In the genomic region with DNA sequence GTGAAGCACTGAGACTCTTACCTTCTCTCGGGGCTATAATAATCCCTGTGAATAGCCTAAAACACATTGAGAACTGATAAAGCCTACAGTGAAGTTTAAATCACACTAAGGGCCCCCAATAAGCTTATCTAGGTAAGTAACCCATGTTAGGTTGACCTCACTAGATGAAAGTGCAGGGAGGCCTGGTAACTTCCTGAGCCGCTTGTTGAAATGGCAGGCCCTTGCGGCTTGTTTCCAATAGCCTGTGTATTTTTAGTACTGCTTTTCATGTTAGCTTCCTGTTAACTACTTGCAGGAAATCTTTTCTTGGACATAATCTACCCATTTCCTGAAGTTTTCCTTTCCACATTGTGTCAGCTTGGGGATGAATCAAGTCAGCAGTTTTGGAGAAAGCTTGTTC, we compare ENCODE assay signal across 9 mouse cellular contexts.
DNase-seq lines count a peak whose midpoint lies in the region; ATAC-seq and TF ChIP-seq lines count a peak whose summit lies in the region.
"Had no signal": no experiment of that assay in that cellular context is flagged by ENCODE, and none has a peak within 500 bp of the region (broad histone marks: within the 10 kb centered on the region; RNA-seq: fewer than 3 reads in every experiment).

No protein-coding gene starts in this region.

- H3K79me2 ChIP-seq in heart, adult 2 months (replicated peaks; ENCODE audit: control insufficient read depth, insufficient read depth, low read length) = peaks cover 3% of the 10 kb centered on the region; the same call in 1 of the 2 replicates

- 0 out of 2 replicates have a peak, but pooled peaks have one; percentile 30 for TF ChIP-seq POLR2A in heart, adult 2 months (IDR thresholded peaks at IDR 0.05; ENCODE audit: insufficient read depth, low read depth, low read length)

- no peak for TF ChIP-seq CTCF in gastrocnemius, adult 2 months (IDR thresholded peaks at IDR 0.05)
- no peak for TF ChIP-seq CTCF in heart, adult 2 months (IDR thresholded peaks at IDR 0.05)
- TF ChIP-seq CTCF in midbrain, postnatal 0 days (IDR thresholded peaks at IDR 0.05) = no peak

- 5% methylated on average over 3 of the region's 3 CpGs for WGBS in heart, adult 2 months
- 87% methylated on average over 3 of the region's 3 CpGs for WGBS in midbrain, postnatal 0 days

- H3K27me3 ChIP-seq in heart, adult 2 months (ENCODE audit: control insufficient read depth, insufficient read depth, low read length) = no peaks in the 10 kb centered on the region
- no peaks in the 10 kb centered on the region for H3K27me3 ChIP-seq in midbrain, postnatal 0 days (ENCODE audit: insufficient read depth, low read length)
- H3K27me3 ChIP-seq: embryonic facial prominence, embryonic 13.5 days had no signal

- peak; percentile 87 for ATAC-seq in megakaryocyte, adult 5-6 weeks (ENCODE audit: poor library complexity, severe bottlenecking)
- no peak for ATAC-seq in midbrain, postnatal 0 days (ENCODE audit: low FRiP score)

- 0 out of 2 replicates have a peak, but pooled peaks have one; percentile 59 for TF ChIP-seq EP300 in heart, adult 2 months (IDR thresholded peaks at IDR 0.05; ENCODE audit: insufficient read depth, low read depth, low read length)

- no peaks in the 10 kb centered on the region for H3K9me3 ChIP-seq in midbrain, postnatal 0 days (ENCODE audit: low read length)
- H3K9me3 ChIP-seq: embryonic facial prominence, embryonic 13.5 days had no signal

- no peak overlapping the region; the same call in 1 of the 2 replicates for H3K4me3 ChIP-seq in gastrocnemius, adult 2 months
- H3K4me3 ChIP-seq in heart, adult 2 months = no peak overlapping the region
- no peak overlapping the region for H3K4me3 ChIP-seq in midbrain, postnatal 0 days (ENCODE audit: low read depth, low read length)
- H3K4me3 ChIP-seq: embryonic facial prominence, embryonic 13.5 days had no signal

- H3K4me1 ChIP-seq in heart, adult 2 months (ENCODE audit: control insufficient read depth, insufficient read depth, low read length) = peaks cover 14% of the 10 kb centered on the region
- no peaks in the 10 kb centered on the region for H3K4me1 ChIP-seq in midbrain, postnatal 0 days (ENCODE audit: insufficient read depth, low read length)
- H3K4me1 ChIP-seq: embryonic facial prominence, embryonic 13.5 days had no signal

- intact Hi-C loops in gastrocnemius, adult 2 months (cut with DNase I) = no loop called here
- intact Hi-C loops in heart, adult 2 months (cut with DNase I) = loop anchor here (5.0 kb wide), 2 partner anchors 75 to 85 kb away; no protein-coding TSS in a partner anchor

- peaks cover 24% of the 10 kb centered on the region for H3K36me3 ChIP-seq in heart, adult 2 months (ENCODE audit: control insufficient read depth, insufficient read depth, low read length)
- no peaks in the 10 kb centered on the region for H3K36me3 ChIP-seq in midbrain, postnatal 0 days (ENCODE audit: insufficient read depth, low read length)
- H3K36me3 ChIP-seq: embryonic facial prominence, embryonic 13.5 days had no signal

- no peak for DNase-seq in gastrocnemius, adult 2 months
- DNase-seq in gastrocnemius, postnatal 4 days (ENCODE audit: low spot score in 2 of 2) = no peak
- peak in 1 of 2 experiments; percentile 67 for DNase-seq in heart, adult 2 months
- DNase-seq in kidney, postnatal 14 days = peak; percentile 45
- DNase-seq in adrenal gland, postnatal 14 days = no peak
- no peak for DNase-seq in ovary, postnatal 14 days (ENCODE audit: low spot score)
- no peak for DNase-seq in midbrain, postnatal 0 days (ENCODE audit: low spot score)

- H3K27ac ChIP-seq in gastrocnemius, adult 2 months = peak overlapping the region; percentile 80
- H3K27ac ChIP-seq in heart, adult 2 months = peak overlapping the region; percentile 86
- H3K27ac ChIP-seq in midbrain, postnatal 0 days (ENCODE audit: low read depth, low read length) = no peak overlapping the region
- H3K27ac ChIP-seq: embryonic facial prominence, embryonic 13.5 days had no signal

- peak overlapping the region; percentile 57; the same call in 1 of the 2 replicates for H3K9ac ChIP-seq in heart, adult 2 months (ENCODE audit: low read depth, low read length)
- no peak overlapping the region for H3K9ac ChIP-seq in midbrain, postnatal 0 days (replicated peaks; ENCODE audit: low read length, poor library complexity, severe bottlenecking)
- H3K9ac ChIP-seq: embryonic facial prominence, embryonic 13.5 days had no signal

- no peak overlapping the region for H3K4me2 ChIP-seq in midbrain, postnatal 0 days (ENCODE audit: low read depth, low read length, poor library complexity, severe bottlenecking)
- H3K4me2 ChIP-seq: embryonic facial prominence, embryonic 13.5 days had no signal
